Mouse (Mus musculus) left cerebral cortex, adult 2 months (tissue): ENCODE results near the gene Gm4871. TPM values are rescaled to one million over a fixed set of nuclear protein-coding genes. Genes with fewer than 3 reads are reported as not detected.
A peak's percentile ranks its signal among the peaks of the same experiment; 100 is the strongest.
"Not testable (repeated sequence)": the region's sequence is repeated elsewhere in the genome, so short reads cannot be mapped to it uniquely, and the experiment has no call there.

Source experiments
- DNase-seq, 2 experiments: peaks; one replicate each; pipeline ENCODE4 v3.0.0; 2021 to 2022; ENCODE audit warnings: low spot score in 2 of 2, mixed read lengths in 1 of 2; ENCODE audit errors: extremely low spot score in 1 of 2
- H3K27ac ChIP-seq: fragments of 200-600 bp; 2 replicates; pipeline ENCODE4 v1.8.1; 2022
- H3K4me3 ChIP-seq: fragments of 200-600 bp; 2 replicates; pipeline ENCODE4 v1.8.1; 2022
- CTCF ChIP-seq: fragments of 200-600 bp; IDR thresholded peaks from 2 replicates; pipeline ENCODE4 v1.8.1; 2022; ENCODE audit warnings: antibody characterized with exemption, mild to moderate bottlenecking, moderate library complexity
- intact Hi-C: fragments of 180-260 bp; cut with DNase I; formaldehyde crosslinking; loops from one replicate; pipeline ENCODE4 v1.15.1; 2025
- total RNA-seq, 2 experiments: library from RNA; stranded (reverse); gene quantifications; 2 replicates each; pipeline ENCODE4 v1.2.3; 2021

Gm4871 gene
- total RNA-seq, 2 experiments from 2014 or later, result not detected

GRCm38 (mm10) chr5:145041628-145042027 is 9.1 kb upstream of the Gm4871 start:
- no peak for DNase-seq

GRCm38 (mm10) chr5:145030476-145030875 is 2.1 kb downstream of the Gm4871 start:
- H3K27ac ChIP-seq, DNase-seq, intact Hi-C loops, H3K4me3 ChIP-seq: not testable (repeated sequence)

More at GRCm38 (mm10) chr5:145041628-145042027, 9.1 kb upstream of the Gm4871 start:
- Histone ChIP-seq H3K4me3 (no peak overlapping the region), H3K27ac (no peak overlapping the region)
- intact Hi-C loops, result no loop called here
- peak; percentile 29 for TF ChIP-seq CTCF

- H3K27ac ChIP-seq, result not testable (repeated sequence)
Measured at GRCm38 (mm10) chr5:145020712-145021111, 11.8 kb downstream of the Gm4871 start.

GRCm38 (mm10) chr5:145020254-145020653 is 12.3 kb downstream of the Gm4871 start:
- intact Hi-C loops, H3K27ac ChIP-seq, DNase-seq, H3K4me3 ChIP-seq: not testable (repeated sequence)

More at GRCm38 (mm10) chr5:145020712-145021111, 11.8 kb downstream of the Gm4871 start:
- intact Hi-C loops, H3K4me3 ChIP-seq, DNase-seq: not testable (repeated sequence)

GRCm38 (mm10) chr5:145016761-145017160 is 15.8 kb downstream of the Gm4871 start:
- intact Hi-C loops, result loop anchor here (5.0 kb wide), 1 partner anchor 51 kb away; no protein-coding TSS in a partner anchor
- not testable (repeated sequence) for DNase-seq, H3K4me3 ChIP-seq, H3K27ac ChIP-seq
- TF ChIP-seq CTCF, result peak; percentile 43

- intact Hi-C loops, result no loop called here
- H3K4me3 ChIP-seq, result no peak overlapping the region
- H3K27ac ChIP-seq, result no peak overlapping the region
- TF ChIP-seq CTCF, result no peak
- DNase-seq, result no peak
Measured at GRCm38 (mm10) chr5:145014278-145014677, 18.3 kb downstream of the Gm4871 start.

- no peak for TF ChIP-seq CTCF
- no peak for DNase-seq
- no peak overlapping the region for H3K27ac ChIP-seq
- H3K4me3 ChIP-seq, result no peak overlapping the region
- intact Hi-C loops, result no loop called here
Measured at GRCm38 (mm10) chr5:145008878-145009659, 23.5 kb downstream of the Gm4871 start.

GRCm38 (mm10) chr5:145005596-145005995 is 27.0 kb downstream of the Gm4871 start:
- Histone ChIP-seq H3K27ac (no peak overlapping the region), H3K4me3 (no peak overlapping the region)
- TF ChIP-seq CTCF, result no peak
- DNase-seq, result no peak
- intact Hi-C loops, result no loop called here

- intact Hi-C loops, result no loop called here
- Histone ChIP-seq H3K27ac (no peak overlapping the region), H3K4me3 (no peak overlapping the region)
- TF ChIP-seq CTCF, result no peak
- DNase-seq, result no peak
Measured at GRCm38 (mm10) chr5:145004495-145004894, 28.1 kb downstream of the Gm4871 start.

- Histone ChIP-seq H3K27ac (no peak overlapping the region), H3K4me3 (no peak overlapping the region)
- intact Hi-C loops, result no loop called here
- DNase-seq, result no peak
- no peak for TF ChIP-seq CTCF
Measured at GRCm38 (mm10) chr5:145003362-145003761, 29.2 kb downstream of the Gm4871 start.

GRCm38 (mm10) chr5:144998491-144998890 is 34.1 kb downstream of the Gm4871 start:
- intact Hi-C loops, result no loop called here
- no peak overlapping the region for H3K4me3 ChIP-seq
- H3K27ac ChIP-seq, result no peak overlapping the region
- TF ChIP-seq CTCF, result peak; percentile 29
- DNase-seq, result no peak

- no peak for DNase-seq
- intact Hi-C loops, result no loop called here
- no peak overlapping the region for H3K27ac ChIP-seq
- TF ChIP-seq CTCF, result no peak
- H3K4me3 ChIP-seq, result no peak overlapping the region
Measured at GRCm38 (mm10) chr5:144990481-144990880, 42.1 kb downstream of the Gm4871 start.

- TF ChIP-seq CTCF, result no peak
Measured at GRCm38 (mm10) chr5:144990051-144990450, 42.5 kb downstream of the Gm4871 start.

More at GRCm38 (mm10) chr5:144990051-144990450, 42.5 kb downstream of the Gm4871 start:
- H3K4me3 ChIP-seq, result no peak overlapping the region
- H3K27ac ChIP-seq, result no peak overlapping the region
- intact Hi-C loops, result no loop called here
- no peak for DNase-seq
